Mouse (Mus musculus) kidney, adult 11 months (tissue): ENCODE measurements around the gene Ldlrad2.
"Not testable (repeated sequence)": the region's sequence is repeated elsewhere in the genome, so short reads cannot be mapped to it uniquely, and the experiment has no call there.

Experiments
- DNase-seq: peaks from one replicate; pipeline ENCODE4 v3.0.0; 2022

Ldlrad2 gene

DNA sequence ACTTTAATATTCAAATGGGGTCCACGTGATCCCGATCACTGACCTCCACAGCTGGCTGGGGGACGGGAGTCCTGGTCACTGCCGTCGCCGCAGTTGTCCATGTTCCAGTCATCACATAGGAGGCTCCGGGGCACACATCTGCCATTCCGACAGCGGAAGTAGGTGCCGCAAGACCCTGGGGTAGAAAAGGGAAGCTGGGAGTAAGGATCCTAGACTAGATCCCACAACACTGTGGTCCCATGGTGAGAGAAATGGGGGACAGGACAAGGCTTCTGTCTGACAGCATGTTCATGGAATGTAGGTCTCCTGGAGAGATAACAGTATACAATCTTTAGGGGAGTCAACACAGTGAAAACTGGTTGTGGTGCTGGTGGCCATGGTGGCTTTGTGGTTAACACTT lies at the start of gene Ldlrad2:
Gene Ldlrad2, minus strand, starts transcription at position 101 of the 400 bp plus-strand sequence.
- no peak for DNase-seq

DNA sequence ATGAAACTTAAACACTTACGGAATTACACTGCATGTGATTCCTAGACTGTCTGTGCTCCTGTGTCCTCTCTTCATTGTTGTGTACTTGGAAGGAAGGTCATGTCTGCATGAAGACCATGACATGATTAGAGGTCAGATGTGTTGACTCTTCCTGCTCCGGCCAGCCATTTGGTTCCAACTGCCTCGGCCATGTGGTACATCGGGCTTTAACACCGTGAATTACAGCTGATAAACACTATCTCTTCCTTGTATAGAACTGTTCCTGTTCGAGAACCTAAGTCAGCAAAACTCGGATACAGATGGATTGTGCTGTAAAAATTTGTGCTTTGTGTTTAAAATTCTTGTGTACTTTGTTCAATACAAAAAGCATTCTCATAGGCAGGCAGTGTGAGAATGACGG lies 48.5 kb upstream of the Ldlrad2 start:
- no peak for DNase-seq

DNA sequence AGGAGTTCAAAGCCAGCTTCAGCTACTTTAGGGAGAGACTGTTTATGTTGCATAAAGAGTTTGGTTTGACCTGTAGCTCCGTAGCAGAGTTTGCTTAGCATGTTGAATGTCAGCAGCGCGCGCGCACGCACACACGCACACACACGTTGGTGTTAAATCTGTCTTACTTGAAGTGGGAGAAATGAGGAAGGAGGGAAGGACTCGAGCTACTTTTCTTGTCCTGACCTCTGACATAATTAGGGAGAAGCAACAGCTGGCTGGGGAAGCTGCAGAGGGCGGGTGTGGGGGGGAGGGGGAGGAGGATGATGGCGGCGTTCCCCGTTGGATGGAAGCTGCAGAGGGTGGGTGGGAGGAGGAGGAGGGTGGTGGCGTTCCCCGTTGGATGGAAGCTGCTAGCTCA lies 35.9 kb upstream of the Ldlrad2 start:
- DNase-seq: no peak

DNA sequence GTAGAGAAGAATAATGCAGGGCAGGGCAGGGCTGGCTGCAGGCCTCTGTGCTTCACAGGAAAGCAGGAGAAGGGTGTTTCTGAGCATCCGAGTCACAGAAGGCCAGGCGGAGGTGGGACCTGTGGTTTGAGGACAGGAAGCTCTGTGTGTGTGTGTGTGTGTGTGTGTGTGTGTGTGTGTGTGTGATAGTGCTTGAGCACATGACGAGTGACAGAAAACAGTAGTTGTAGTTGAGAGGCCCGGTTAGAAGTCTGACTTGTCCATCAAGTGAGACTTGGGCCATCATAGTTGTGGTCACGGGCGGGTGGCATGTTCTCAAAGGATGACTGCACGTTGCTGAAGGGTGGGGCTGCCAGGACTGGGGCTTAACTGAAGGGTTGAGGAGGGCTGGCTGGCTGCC lies 35.3 kb upstream of the Ldlrad2 start:
- no peak for DNase-seq

DNA sequence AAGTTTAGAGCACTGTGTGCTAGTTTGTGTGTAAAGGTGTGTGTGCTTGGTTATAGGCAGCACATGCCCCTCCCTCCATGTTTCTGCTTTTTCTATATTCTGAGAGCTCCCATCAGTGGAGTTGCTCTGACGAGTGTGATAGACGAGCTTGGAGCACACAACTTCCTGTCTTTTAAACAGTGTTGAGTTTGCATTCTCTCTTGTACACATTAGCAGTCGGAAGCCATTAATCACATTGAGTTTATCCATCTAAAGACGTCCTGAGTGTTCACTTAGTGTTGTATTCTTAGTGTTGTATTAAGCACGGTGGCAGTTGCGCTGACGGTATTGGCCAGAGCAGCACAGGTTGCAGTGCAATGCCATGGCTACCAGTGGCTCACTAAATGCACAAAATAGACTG lies 34.9 kb upstream of the Ldlrad2 start:
- DNase-seq: no peak

DNA sequence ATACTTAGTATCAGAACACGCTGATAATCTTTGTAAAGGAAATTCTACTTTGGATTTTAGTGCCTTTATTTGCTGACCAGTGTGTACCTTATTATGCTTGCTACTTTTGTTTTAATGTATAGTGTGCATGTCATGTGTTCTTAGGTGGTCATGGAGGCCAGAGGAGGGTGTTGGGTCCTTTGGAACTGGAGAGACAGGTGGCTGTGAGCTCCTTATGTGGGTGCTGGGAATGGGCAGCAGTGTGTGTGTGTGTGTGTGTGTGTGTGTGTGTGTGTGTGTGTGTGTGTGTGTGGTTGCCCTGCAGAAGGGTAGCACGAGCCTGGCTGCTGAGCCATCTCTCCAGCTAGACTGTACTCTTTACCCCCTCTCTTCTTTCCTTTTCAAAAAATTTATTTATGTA lies 32.7 kb upstream of the Ldlrad2 start:
- DNase-seq: no peak

DNA sequence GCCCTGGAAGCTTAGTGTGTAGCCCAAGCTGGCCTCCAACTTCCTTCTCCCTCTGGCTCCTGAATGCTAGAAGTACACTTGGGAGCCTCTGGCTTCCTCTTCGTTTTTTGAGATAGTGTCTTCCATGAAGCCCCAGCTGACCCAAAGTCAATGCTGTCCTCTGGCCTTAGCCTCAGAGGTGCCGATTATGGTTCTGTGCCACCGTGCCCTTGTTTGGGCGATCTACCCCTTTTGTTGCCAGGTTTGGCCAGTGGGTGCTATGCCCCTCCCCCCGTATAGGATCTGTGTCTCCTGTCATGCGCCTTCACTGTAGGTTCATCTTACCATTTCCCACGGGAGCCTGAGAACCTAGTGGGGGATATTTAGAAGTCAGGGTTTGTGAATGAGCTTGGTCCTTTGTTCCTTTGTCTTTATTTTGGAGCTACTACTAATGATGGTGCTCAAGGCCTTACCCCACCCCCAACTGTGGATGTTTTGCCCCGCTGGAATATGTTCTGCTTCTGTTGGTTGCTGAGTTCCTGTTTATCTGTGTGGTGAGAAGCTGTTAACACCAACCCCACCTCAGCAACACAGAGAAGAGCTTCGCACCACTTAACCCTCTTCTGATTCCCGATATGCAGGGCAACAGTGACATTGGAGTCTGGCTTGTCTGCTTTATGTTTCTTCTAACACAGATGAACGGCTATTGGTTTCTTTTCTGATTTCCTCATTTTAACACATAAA lies 29.2 kb upstream of the Ldlrad2 start:
- no peak for DNase-seq

DNA sequence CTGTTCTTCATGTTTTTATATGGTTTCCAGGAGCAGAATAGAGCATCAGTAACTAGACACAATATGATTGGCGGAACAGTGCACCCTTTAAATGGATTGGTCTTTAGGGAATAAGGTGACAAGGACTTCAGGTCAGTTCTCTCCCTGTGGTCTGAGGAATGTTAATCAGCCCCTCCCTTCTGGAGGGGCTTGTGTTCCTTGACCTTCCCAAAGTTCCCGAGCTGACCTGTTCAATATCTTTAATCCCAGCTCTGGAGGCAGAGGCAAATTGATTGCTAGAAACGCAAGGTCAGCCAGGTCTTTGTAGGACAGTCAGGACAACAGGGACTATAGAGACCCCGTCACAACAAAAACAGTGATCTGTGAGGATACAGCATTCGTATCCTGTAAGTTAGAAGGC lies 24.2 kb upstream of the Ldlrad2 start:
- no peak for DNase-seq

DNA sequence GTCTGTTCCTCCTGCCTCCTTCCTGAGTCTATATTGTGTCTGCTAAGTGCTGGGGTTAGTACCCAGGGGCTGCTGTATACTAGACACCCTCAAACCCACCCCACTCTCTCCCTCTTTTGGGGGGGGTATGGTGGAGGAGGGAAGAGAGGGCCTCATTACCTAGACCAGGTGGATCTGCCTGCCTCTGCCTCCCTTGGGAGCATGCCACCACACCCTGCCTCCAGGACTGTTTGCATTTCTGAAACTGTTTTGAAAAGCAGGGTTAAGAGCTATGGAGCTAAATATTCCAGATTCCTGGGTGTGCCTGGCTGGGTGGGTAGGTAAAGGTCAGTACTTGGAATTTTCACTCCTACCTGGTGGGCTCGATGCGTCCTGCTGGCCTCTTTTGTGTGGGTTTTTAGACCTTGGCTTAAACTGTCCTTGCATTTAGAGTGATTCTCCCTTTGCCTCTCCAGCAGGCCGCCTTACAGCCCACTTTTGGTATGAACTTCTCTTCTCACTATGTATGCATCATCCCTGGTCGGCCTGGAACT lies 22.8 kb upstream of the Ldlrad2 start:
- DNase-seq: no peak

DNA sequence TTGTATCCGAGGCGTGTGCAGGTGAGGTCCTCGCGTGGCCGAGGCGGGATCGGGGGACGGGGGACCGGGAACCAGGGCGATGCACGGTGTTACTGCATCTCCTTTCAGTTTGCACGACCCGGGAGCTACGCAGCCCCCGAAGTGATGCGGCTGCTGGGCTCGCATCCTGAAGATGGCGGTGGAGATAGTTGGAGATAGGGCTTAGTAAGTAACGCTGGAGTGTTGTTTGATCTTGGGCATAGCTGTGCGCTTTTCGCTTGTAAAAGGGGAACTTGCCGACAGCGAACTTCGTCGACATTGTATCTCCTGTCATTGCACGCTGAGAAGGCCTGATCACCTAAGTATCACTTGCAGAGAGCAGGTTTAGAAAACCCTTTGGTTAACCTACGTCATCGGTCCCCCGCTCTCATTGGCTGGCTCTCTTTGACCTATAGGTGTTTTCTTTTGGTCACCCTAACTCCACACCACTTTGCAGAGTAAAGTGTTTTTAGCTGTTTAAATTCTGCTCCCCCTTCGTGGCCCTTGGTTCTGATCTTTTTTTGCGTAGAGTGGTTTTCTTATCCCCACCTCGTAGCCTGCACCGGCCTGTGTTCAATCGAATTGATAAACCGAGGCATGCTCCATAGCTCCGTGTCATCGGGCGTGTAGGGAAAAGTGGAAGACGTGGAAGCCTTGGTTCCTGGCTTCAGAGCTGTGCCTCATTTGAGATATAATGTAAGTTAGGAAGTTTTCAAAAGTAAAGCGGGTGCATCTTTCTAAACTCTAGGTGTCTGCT lies 20.3 kb upstream of the Ldlrad2 start:
- no peak for DNase-seq

DNA sequence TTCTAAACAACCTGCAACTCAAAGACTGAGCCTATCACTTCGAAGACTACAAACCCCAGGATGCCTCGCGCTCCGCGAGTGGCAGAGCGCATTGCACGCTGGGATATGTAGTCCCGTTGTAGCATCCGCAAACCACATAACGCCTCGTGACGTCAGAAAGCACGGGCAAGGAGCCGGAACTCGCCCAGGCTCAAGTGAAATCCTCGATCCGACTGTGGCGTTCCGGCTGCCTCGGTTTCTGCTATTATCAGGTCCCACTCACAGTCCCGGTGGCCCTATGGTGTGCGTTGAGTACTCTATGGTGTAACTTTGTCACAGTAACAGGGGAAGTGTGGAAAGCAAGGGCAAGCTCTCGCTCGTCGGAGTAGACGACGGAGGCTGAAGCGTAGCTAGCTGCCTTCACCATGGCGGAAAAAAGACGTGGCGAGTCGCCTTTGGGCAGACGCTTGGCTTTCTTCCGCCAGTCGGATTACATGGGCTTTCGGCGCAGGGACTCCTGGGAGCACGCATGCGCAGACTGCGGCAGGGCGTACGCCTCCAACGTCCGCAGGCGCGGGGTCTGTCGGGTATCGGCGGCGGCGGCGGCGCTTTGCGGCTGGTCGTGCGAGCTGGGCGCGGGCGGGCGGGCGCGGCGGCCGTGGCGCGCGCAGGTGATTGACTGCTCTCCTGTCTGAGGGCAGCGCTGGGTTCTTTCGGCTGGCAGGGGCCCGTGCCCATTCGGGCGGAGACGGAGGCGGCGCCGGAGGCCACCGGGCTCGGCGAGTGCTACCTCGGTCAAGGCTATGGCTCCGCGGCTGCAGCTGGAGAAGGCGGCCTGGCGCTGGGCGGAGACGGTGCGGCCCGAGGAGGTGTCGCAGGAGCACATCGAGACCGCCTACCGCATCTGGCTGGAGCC lies 19.5 kb upstream of the Ldlrad2 start, which contains the start of gene Usp48:
Gene Usp48, plus strand, starts transcription at position 155 of the 895 bp plus-strand sequence.
- peak; percentile 98 for DNase-seq

DNA sequence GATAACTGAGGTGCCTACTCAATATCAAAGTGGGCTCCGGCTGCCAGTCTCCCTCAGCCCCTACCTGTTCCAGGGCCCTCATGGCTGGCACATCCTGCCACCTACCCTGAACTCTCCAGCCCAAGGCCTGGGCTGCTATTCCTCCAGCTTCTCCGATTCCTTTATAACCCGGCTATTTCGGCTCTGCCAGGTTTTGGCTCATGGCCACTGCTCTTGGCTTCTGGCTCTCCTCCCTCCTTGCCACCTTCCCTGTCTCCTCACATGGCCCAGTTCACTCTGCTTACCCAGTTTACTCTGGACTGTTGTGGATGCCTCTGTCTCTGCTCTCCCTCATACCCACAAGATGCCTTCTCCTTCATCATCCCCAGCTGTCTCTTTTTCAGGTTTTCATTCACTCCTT lies 16.6 kb upstream of the Ldlrad2 start:
- no peak for DNase-seq

DNA sequence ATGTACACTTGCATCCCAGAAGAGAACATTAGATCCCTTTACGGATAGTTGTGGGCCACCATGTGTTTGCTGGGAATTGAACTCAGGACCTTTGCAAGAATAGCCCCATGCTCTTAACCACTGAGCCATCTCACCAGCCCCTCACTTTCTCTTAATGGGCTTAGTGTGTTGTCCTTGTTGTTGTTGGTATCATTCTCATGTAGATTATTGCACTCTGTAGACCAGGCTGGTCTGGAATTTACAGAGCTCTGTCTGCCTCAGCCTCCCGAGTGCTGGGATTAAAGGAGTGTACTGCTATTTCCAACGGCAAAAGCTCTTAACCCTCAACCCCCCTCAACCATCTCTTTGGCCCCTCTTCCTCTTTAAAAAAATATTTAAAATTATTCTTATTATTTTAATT lies 15.2 kb upstream of the Ldlrad2 start:
- no peak for DNase-seq

DNA sequence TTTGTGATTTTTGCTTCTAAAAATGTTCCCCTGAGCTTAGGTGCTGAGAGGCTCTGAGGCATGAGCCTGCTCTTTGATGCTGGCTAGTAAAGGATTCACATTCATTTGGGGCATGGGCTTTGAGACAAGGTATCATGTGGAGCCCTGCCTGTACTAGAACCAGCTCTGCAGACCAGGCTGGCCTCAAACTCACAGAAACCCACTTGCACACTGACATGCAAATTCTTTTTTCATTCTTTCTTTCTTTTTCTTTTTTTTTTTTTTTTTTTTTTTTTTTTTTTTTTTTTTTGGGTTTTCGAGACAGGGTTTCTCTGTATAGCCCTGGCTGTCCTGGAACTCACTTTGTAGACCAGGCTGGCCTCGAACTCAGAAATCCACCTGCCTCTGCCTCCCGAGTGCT lies 14.7 kb upstream of the Ldlrad2 start:
- not testable (repeated sequence) for DNase-seq

DNA sequence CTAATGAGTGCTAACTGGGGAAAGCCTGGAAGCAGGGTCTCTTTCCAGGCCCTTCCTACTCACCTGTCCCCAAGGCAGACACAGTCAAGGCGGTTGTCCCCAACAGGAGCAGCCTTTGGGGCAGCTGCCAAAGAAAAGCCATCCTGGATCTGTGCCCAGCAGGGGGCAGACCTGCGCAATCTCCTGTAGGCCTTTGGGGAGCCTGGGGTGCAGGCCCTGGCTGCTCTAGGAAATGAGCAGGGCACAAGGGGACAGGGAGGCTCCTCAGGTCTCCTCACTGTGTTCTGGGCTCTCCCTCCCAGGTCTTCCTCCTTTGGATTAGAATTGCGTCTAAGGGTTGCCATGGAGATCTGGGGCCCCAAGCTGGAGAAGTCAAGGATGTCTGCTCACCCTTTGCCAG lies 7.4 kb upstream of the Ldlrad2 start:
- DNase-seq: no peak

DNA sequence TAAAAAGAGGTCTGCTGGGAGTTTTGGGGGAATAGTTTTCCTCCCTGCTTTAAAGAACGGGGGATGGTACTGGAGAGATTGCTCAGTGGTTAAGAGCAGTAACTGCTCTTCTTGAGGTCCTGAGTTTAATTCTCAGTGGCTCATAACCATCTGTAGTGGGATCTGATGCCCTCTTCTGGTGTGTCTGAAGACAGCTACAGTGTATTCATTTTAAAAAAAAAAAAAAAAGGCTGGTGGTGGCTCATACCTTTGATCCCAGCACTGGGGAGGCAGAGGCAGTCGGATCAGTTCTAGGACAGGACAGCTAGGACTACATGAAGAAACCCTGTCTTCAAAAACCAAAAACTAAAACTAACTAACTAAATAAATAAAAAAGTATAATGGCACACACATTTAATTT lies 5.9 kb upstream of the Ldlrad2 start:
- no peak for DNase-seq

DNA sequence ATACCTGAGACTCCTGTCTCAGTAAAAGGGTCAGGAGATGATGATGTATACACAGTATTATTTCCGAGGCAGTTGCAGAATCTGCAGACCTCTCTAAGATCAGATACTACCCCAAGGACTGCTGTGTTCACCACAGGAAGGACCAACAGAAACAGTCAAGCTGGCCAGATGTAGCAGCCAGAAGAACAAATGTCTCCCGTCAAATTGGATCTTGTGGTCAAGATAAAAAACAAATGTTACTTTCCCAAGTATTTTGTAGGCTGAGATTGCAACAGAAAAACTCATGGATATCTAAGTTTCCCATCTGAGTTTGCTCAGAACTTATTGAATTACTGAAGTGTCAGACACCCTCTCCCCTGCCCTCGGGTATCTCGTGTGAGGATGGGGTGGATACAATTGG lies 5.4 kb upstream of the Ldlrad2 start:
- no peak for DNase-seq

DNA sequence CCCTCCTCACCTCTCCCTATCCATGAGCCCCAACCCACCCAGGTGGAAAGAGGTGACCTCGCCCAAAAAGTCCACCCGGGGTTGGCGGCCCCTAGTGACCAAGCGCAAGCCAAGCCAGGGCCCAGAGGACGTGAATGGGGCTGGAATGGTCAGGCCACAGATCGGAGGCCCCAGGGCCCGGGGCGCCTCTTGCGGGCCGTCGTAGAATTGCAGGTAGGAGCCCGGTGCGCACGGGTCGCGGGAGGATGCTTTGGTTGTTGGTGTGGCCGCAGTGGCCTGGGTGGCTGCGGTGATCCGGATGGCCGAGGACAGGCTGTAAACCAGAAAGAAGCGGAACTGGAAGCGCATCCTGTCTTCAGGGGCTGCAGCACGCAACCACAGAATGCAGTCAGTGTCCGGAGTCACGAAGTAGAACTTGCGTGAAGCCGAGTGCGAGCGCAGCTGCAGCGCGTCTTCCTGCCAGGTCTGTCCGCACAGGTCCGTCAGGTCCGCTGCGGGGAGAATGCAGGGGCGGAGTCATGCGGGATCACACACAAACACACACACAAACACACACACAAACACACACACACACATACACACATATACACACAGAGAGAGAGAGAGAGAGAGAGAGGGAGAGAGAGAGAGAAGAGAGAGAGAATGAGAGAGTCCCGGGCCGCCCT lies 3.9 kb upstream of the Ldlrad2 start:
- DNase-seq: peak; percentile 38

DNA sequence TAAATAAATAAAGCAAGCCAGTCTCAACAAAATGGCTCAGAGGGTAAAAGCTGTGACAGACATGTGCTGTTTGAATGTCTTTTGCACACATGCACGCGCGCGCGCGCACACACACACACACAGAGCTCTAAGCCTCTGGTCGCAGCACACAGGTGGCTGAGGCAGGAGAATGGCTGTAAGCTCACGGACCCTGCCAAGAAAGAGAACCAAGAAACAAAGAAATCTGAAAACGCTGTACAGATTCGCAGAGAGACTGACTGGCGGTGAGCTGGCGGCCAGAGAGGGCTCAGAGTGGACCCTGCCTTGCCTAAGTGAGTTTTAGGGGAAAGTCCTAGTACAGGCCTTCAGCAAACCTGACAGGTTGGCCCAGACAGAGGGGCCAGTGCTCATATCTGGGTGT lies 3.1 kb upstream of the Ldlrad2 start:
- no peak for DNase-seq

DNA sequence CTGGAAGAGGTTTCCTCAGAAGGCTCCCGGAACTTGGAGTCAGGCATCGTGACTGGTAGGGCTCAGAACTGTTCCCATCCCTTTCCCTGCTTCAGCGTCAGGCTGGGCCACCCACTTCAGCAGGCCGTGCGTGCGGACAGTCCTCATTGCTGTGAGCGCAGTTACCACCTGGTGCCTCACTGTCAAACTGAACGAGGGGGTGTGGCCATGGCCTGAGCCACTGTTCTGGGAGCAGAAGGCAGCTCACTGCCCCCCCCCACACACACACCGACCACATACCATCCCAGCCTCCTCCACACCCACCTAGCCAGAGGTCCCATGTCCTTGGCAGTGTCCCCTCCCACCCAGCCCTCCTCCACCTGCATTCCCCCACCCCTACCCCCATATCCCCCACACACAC lies 4.5 kb downstream of the Ldlrad2 start:
- no peak for DNase-seq

DNA sequence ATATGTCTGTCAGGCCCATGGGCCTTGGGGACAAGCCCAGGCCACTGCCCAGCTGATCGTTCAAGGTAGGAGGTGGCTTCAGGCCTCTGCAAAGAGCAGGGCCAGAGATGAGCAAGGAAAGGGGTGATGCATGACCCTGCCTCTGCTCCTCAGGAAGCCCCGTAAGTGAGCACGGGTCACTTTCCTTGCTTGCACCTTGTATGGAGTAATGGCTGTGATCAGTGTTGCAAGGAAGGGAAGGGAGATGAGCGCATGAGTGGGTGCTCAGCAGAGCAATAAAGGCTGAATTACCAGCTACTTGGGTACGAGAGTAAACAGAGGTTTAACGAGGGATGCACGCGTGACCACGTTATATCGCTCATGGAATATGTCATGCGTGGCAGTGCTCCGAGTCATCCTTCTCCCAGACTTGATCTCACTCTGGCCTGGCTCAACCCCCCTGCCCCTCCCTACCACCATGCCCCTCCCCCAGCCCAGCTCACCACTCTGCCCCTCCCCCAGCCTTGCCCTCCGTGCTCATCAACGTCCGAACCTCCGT lies 17.6 kb downstream of the Ldlrad2 start:
- DNase-seq: no peak

DNA sequence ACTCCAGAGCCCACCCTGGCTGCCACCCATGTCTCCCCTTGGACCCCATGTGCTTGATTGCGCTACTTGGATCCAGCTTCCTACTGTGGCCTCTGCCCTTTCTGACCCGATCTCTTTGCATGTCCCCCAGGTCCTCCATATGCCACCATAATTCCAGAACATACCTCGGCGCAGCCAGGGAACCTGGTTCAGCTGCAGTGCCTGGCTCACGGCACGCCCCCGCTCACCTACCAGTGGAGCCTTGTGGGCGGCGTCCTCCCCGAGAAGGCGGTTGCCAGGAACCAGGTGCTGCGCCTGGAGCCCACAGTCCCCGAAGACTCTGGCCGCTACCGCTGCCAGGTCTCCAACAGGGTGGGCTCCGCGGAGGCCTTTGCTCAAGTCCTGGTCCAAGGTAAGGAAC lies 20.9 kb downstream of the Ldlrad2 start:
- no peak for DNase-seq
